Mouse (Mus musculus) ovary, postnatal 10 days (tissue): Measurements from ENCODE around the gene Wee1.
"Not testable (repeated sequence)": the region's sequence is repeated elsewhere in the genome, so short reads cannot be mapped to it uniquely, and the experiment has no call there.

Experiments
- DNase-seq: peaks from one replicate; pipeline ENCODE4 v3.0.0; 2022; ENCODE audit warnings: low spot score

The Wee1 gene

DNA sequence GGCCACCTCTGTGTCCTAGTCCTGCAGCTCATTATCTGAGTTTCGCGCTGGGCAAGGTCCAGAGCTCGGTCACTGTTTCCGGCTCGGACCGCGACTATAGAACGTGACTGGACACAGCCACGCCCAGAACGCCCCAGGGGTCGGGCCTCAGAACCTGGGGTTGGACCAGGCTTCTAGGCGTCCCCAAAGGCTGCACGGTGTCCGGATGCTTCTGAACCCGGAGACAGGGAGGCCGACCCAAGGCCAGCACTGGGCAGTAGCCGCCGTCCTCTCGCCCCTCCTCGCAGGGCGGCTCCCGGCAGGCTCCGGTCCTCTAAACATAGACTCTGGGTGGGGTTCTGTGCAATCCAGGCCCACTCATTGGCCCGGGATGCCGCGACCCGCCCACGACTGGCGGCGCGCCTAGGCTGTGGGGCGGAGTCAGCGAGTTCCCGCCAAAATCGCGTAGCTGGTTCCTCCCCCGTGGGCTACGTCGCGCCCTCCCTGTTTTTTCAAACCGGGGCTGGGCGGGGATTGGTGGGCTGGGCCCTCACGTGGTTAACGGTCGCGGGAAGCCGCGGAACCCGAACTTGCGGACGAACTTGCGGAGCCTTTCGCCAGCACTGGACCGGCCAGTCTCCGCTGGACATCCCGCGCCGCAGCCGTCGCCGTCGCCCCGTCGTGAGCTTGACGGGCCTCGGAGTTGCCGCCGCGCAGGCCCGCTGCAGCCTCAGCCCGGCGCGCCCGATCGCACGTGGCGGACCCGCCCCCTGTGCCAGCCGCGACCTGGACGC lies at the start of gene Wee1:
TSS of gene Wee1 (plus strand) at position 531 of the 773 bp plus-strand sequence.
- DNase-seq, result peak; percentile 98

- DNase-seq, result no peak
Measured at GRCm38 (mm10) chr7:110078168-110078567, 43.7 kb upstream of the Wee1 start.

DNA sequence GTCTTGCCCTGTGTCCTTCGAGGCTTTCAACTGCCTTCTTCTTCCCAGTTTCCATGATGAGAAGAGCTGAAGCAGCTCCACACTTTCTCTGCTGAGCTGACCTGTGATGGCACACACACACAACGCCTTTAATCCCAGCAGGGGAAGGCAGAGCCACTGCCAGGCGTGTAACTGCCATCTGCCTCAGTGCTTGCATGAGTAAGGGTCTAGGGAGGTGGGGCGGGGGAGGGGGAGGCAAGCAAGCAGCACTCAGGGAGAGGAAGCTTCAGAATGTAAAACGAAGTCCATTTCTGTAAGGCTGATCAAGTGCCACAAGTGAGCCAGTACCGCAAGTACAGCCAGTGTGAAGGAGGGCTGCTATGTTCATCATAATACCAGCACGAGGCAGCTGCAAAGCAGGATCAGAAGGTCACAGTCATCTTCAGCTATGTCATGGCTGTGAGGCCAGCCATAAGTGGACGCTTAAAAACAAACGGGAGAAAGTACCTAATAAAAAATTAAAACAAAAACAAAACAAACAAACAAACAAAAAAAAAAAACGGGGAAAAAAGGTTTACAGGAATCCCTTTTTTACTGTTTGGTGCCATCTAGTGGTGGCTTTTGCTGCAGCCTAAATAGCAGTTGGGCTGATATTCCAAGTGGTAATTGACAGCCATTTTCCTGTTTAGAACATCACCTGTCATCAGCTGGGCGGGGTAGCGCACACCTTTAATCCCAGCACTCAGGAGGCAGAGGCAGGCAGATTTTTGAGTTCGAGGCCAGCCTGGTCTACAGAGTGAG lies 38.3 kb upstream of the Wee1 start:
- no peak for DNase-seq

GRCm38 (mm10) chr7:110085217-110085616 lies 36.6 kb upstream of the Wee1 start:
- DNase-seq, result no peak

DNA sequence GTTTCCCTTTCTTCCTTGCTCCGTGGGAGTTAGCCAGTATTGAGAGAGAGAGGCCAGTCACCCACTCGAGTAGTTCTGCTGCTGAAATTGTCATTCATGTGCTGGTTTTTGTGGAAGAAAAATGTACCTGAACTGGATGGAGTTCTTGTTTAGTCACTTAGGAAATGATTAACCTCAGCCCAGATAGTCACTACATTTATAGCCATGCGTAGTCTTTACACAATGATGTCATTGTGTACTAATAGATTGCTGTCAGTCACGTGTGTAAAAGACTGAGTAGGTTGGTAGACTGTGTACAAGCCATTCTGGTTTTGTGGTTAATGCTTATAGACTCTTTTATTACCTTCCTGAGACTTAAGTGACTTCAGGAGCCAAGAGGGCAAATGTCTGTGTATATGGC lies 33.9 kb upstream of the Wee1 start:
- DNase-seq, result no peak

DNA sequence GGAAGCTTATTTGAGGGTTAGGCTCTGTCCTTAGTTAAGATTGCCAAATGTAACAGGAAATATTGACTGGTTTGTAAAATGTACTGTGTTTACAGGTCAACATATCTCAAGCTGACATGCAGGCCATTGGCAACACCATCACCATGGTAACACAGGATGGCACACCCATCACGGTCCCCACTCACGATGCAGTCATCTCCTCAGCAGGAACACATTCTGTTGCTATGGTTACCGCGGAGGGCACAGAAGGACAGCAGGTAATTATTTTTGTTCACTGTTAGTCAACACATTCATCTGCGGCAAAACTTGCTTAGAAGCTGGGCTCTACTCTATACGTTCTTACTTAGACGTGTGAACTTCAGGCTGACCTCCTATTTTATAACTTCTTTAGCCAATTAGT lies 30.2 kb upstream of the Wee1 start:
- DNase-seq, result no peak

GRCm38 (mm10) chr7:110096332-110096731 lies 25.5 kb upstream of the Wee1 start:
- DNase-seq, result no peak

GRCm38 (mm10) chr7:110097106-110097793 lies 24.6 kb upstream of the Wee1 start:
- no peak for DNase-seq

DNA sequence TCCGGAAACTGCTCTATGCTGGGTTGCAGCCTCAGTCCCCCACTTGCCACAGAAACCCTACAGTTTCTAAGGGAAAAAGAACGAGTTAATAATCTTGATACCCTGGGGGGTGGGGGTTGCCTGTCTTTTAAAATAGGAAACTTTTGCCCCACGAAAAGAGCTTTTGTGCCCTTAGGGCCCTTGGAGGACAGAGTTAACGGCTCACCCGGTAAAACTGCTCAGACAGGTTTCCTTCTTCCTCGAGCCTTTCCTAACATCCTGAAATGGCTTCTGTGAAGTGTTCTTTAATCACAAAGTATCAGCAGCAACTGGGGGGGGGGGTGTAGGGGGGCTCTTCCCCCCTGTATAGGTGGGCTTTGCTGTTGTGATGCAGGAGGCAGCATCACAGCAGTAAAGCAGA lies 21.0 kb upstream of the Wee1 start:
- DNase-seq, result no peak

DNA sequence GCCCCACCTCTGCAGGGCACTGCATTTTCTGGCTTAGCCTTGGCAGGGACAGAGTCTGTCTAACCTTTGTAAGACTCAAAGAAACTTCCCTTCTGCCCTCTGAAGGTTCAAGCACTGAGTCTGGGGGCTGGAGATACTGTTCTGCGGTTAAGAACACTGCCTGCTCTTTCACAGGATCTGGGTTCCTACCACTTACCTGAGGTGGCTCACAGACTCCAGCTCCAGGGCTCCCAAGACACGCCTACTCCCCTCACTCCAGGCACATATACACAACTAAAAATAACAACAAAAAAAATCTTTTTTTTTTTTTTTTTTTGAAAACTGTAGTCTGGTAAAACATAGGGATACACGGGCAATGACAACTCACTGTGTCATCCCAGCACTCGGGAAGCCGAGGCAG lies 20.6 kb upstream of the Wee1 start:
- DNase-seq, result no peak

DNA sequence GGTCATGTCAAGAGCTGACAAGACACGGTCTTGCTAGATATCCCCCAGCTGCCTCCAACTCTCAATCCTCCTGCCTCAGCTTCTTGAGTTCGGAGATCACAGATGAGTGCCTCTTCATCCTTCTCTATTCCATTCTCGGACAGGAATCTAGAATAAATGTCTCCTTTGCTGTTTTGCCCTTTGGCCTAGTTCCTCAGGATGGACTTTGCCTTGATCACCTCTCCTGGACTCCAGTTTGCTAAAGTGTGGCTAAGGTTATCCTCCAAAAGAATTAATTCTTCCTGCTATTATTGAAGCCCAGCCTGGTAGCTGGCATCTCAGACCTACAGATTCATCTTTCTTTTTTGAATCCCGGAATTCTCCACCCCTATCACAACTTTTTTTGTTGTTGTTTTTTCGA lies 16.8 kb upstream of the Wee1 start:
- no peak for DNase-seq

DNA sequence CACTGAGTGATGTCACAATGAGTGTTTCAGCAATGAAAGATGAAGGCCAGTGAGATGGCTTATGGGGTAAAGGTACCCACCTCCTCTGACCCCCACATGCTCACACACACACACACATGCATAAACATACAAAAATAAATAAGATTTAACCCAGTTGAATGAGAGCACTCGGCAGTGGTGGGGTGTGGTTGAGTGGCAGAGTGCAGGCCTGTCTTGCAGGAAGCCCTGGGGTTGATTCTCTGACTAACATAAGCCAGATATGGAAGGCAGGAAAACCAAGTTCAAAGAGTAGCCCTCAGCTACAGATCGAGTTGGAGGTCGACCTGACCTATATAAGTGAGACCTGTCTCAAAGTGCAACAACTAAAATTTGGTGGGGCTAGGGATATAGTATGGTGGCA lies 15.2 kb upstream of the Wee1 start:
- DNase-seq, result no peak

GRCm38 (mm10) chr7:110108524-110108923 lies 13.3 kb upstream of the Wee1 start:
- not testable (repeated sequence) for DNase-seq

GRCm38 (mm10) chr7:110108967-110109610 lies 12.8 kb upstream of the Wee1 start:
- no peak for DNase-seq

DNA sequence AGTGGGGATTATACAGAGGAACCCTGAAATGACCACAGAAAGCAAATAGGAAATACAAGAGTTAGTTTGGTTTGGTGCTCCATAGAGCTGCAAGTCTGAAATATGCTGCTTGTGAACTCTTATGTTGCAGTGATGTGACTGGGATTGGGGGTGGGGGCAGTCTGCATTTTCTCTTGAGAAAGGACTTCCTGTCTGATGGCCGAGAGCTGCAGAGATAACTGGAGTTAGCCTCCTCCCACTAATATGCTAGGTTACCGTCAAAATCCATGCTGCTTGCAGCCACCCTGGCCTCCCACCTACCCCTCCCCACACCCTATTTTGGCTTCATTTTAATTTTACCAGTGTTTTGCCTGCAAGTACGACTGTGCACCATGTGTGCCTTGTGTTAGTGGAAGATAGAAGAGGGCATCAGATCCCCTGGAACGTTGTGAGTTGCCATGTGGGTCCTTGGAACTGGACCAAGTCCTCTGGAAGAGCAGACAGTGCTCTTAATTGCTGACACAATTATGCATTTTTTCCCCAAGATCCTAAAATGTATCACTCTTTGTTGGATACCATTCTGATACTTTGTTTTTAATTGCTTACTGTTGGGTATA lies 11.7 kb upstream of the Wee1 start:
- DNase-seq, result no peak

GRCm38 (mm10) chr7:110114699-110115098 lies 7.1 kb upstream of the Wee1 start:
- no peak for DNase-seq

GRCm38 (mm10) chr7:110116731-110117291 lies 5.0 kb upstream of the Wee1 start:
- DNase-seq, result no peak

DNA sequence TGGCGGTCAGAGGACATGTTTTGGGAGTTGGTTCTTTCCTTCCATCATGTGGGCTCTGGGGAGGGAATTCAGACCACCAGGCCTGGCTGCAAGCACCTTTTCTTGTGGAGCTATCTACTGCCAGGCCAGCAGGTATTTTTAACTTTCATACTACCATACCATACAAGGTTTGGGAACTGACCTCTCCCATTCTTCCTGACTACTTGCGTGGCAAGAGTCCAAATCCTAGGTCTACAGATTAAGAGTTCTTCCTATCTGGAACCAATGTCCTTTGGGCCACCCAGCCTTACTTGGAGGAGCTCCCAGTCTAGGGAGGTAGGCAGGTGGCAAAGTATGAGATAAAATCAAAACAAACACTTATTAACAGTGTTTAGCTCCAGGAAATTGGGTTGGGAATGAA lies 3.4 kb upstream of the Wee1 start:
- no peak for DNase-seq

GRCm38 (mm10) chr7:110120157-110120784 lies 1.6 kb upstream of the Wee1 start:
- no peak for DNase-seq

DNA sequence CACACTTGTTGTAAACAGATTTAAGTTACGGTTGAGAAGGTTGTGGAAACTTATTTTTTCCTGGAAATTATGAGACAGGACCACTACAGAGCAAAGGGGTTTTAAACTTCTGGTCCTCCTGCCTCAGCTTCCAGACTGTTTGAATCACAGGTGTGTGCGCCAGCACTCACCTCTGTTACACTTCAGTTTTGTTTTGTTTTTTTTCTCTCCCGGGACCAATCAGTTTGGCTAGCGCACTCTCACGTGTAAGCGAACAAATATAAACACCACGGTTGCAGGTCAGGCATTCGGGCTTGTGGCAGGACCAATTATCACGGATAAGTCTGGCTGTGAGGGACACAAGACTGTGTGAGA lies 707 bp upstream of the Wee1 start:
- DNase-seq, result no peak

DNA sequence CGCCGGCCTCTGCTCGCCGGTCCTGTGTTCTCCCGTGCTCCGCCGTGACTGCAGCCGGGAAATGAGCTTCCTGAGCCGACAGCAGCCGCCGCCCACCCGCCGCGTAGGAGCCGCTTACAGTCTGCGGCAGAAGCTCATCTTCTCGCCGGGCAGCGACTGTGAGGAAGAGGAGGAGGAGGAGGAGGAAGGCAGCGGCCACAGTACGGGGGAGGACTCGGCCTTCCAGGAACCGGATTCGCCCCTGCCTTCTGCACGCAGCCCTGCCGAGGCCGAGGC lies 381 bp downstream of the Wee1 start:
- DNase-seq, result peak; percentile 36
